33 mouse cellular contexts compared by ENCODE assay signal in genomic region chr9:22217858-22218493, GRCm38 (mm10). TPM values are rescaled to one million over a fixed set of nuclear protein-coding genes. Genes with fewer than 3 reads are reported as not detected.
DNase-seq lines count a peak whose midpoint lies in the region; ATAC-seq lines count a peak whose summit lies in the region.
"Had no signal": no experiment of that assay in that cellular context is flagged by ENCODE, and none has a peak within 500 bp of the region (broad histone marks: within the 10 kb centered on the region; RNA-seq: fewer than 3 reads in every experiment).

No protein-coding gene starts in this region.

- no peak for ATAC-seq in megakaryocyte, adult 5-6 weeks (ENCODE audit: poor library complexity, severe bottlenecking)
- peak; percentile 48; the same call in 1 of the 2 replicates for ATAC-seq in lung, embryonic 15.5 days (ENCODE audit: borderline replicate concordance, extremely low read depth, low FRiP score, low TSS enrichment)
- ATAC-seq: activated CD4-positive, CD25-positive, alpha-beta regulatory T cell, adult 4 months; forebrain, embryonic 16.5 days; intestine, embryonic 16.5 days; midbrain, embryonic 16.5 days had no signal

- H3K9ac ChIP-seq in lung, embryonic 15.5 days, result no peak overlapping the region
- H3K9ac ChIP-seq: hindbrain, embryonic 13.5 days; liver, embryonic 15.5 days had no signal

- peak; percentile 72 for DNase-seq in lung, postnatal 25 days (ENCODE audit: low spot score)
- DNase-seq in gastrocnemius, postnatal 14 days, result no peak
- no peak for DNase-seq in thymus, postnatal 4 days
- DNase-seq: adrenal gland, adult 2 months; B cell, adult 2 months; cerebellum, adult 8-10 months; cerebellum, postnatal 25 days; embryo, embryonic 11 days; gastrocnemius, adult 2 months; heart, postnatal 4 days; kidney, adult 9 months; kidney, postnatal 10 days; layer of hippocampus, adult 9-11 months; right cerebral cortex, adult 18-20 months; thymus, adult 2 months; thymus, postnatal 36 days had no signal

- H3K4me3 ChIP-seq in megakaryocyte, embryonic 14.5 days (replicated peaks), result peak overlapping the region; percentile 3
- no peak overlapping the region for H3K4me3 ChIP-seq in lung, embryonic 15.5 days
- H3K4me3 ChIP-seq: erythroblast, embryonic 14.5 days; gastrocnemius, adult 2 months; hindbrain, embryonic 13.5 days; liver, embryonic 15.5 days had no signal

- 23% methylated on average over 7 of the region's 8 CpGs for WGBS in lung, embryonic 15.5 days

- no peaks in the 10 kb centered on the region for H3K36me3 ChIP-seq in megakaryocyte, embryonic 14.5 days (replicated peaks; ENCODE audit: low read length)
- H3K36me3 ChIP-seq in lung, embryonic 15.5 days, result no peaks in the 10 kb centered on the region
- H3K36me3 ChIP-seq: hindbrain, embryonic 13.5 days; liver, embryonic 15.5 days had no signal

- H3K9me3 ChIP-seq in megakaryocyte, embryonic 14.5 days, result no peaks in the 10 kb centered on the region
- no peaks in the 10 kb centered on the region for H3K9me3 ChIP-seq in lung, embryonic 15.5 days
- H3K9me3 ChIP-seq: hindbrain, embryonic 13.5 days; liver, embryonic 15.5 days had no signal

- peaks cover 8% of the 10 kb centered on the region; the same call in 1 of the 2 replicates for H3K4me1 ChIP-seq in megakaryocyte, embryonic 14.5 days
- no peaks in the 10 kb centered on the region for H3K4me1 ChIP-seq in lung, embryonic 15.5 days
- H3K4me1 ChIP-seq: hindbrain, embryonic 13.5 days; liver, embryonic 15.5 days had no signal

- intact Hi-C loops in gastrocnemius, postnatal 14 days (cut with DNase I; ENCODE audit: low total_unique reads), result no loop called here

- H3K27ac ChIP-seq in lung, embryonic 15.5 days, result no peak overlapping the region
- H3K27ac ChIP-seq: gastrocnemius, adult 2 months; hindbrain, embryonic 13.5 days; liver, embryonic 15.5 days had no signal

- H3K4me2 ChIP-seq in lung, embryonic 15.5 days, result no peak overlapping the region
- H3K4me2 ChIP-seq: hindbrain, embryonic 13.5 days; liver, embryonic 15.5 days; midbrain, embryonic 11.5 days had no signal

- H3K27me3 ChIP-seq in megakaryocyte, embryonic 14.5 days (replicated peaks), result peaks cover 21% of the 10 kb centered on the region
- no peaks in the 10 kb centered on the region for H3K27me3 ChIP-seq in lung, embryonic 15.5 days
- H3K27me3 ChIP-seq: liver, embryonic 15.5 days had no signal

RNA-seq across cellular contexts. Expression of gene Zfp809, which starts 7.5 kb away (rescaled TPM):
- 2.1 and 3.1 TPM in 2 replicates for polyA plus RNA-seq in megakaryocyte, embryonic 14.5 days (2012; ENCODE audit: insufficient read depth, low replicate concordance)
- 39.2 and 40.2 TPM in 2 replicates for total RNA-seq in megakaryocyte, adult 5-6 weeks (2015)
- total RNA-seq in megakaryocyte, adult 5-6 weeks (2017), result 33.4 and 34.6 TPM in 2 replicates
- polyA plus RNA-seq in lung, embryonic 15.5 days (2015; fragmentation: Nextera tagmentation; extraction: Ambion mirVana), result 20.1 and 24.7 TPM in 2 replicates
- total RNA-seq in gastrocnemius, postnatal 14 days (2021), result 1 to 10 TPM; 7.8 TPM

RNA-seq across cellular contexts. Expression of gene Zfp872, which starts 30.1 kb away (rescaled TPM):
- polyA plus RNA-seq in megakaryocyte, embryonic 14.5 days (2012; ENCODE audit: insufficient read depth, low replicate concordance), result not detected in 2 replicates
- not detected in 2 replicates for total RNA-seq in megakaryocyte, adult 5-6 weeks (2015)
- not detected in 2 replicates for total RNA-seq in megakaryocyte, adult 5-6 weeks (2017)
- 0.52 and 0.64 TPM in 2 replicates for polyA plus RNA-seq in lung, embryonic 15.5 days (2015; fragmentation: Nextera tagmentation; extraction: Ambion mirVana)
- total RNA-seq in gastrocnemius, postnatal 14 days (2021), result not detected
- total RNA-seq: gastrocnemius, adult 2 months; neutrophil, adult 5-6 weeks had no signal
- polyA plus RNA-seq: erythroblast, embryonic 14.5 days; heart, postnatal 0 days; large intestine, adult 2 months; limb, embryonic 11.5 days; spleen, adult 2 months had no signal

RNA-seq across cellular contexts. Expression of gene Zfp599, which starts 41.7 kb away (rescaled TPM):
- polyA plus RNA-seq in megakaryocyte, embryonic 14.5 days (2012; ENCODE audit: insufficient read depth, low replicate concordance), result 0.18 TPM in 1 of 2 replicates, not detected in the other
- 0.33 and 0.80 TPM in 2 replicates for total RNA-seq in megakaryocyte, adult 5-6 weeks (2015)
- total RNA-seq in megakaryocyte, adult 5-6 weeks (2017), result 0.85 and 1.8 TPM in 2 replicates
- 5.3 and 5.5 TPM in 2 replicates for polyA plus RNA-seq in lung, embryonic 15.5 days (2015; fragmentation: Nextera tagmentation; extraction: Ambion mirVana)
- under 1 TPM in 1 of 2 experiments, not detected in 1; 0.08 TPM for total RNA-seq in gastrocnemius, postnatal 14 days (2021)
- total RNA-seq: gastrocnemius, adult 2 months had no signal
- polyA plus RNA-seq: erythroblast, embryonic 14.5 days; liver, adult 2 months had no signal
